Mouse (Mus musculus) erythroblast, embryonic 14.5 days (primary cell): ENCODE data around the gene Ankrd1.

Experiments used
- GATA1 ChIP-seq: IDR thresholded peaks from 2 replicates; pipeline ENCODE4 v1.6.1; 2012; ENCODE audit warnings: low read length, inconsistent platforms, mixed read lengths
- TAL1 ChIP-seq: IDR thresholded peaks from 3 replicates; pipeline ENCODE4 v1.6.1; 2012; ENCODE audit warnings: low read length, inconsistent platforms, mixed read lengths

- TF ChIP-seq GATA1 (no peak), TAL1 (no peak)
These were observed 56.9 kb downstream of the Ankrd1 start for GRCm38 (mm10) chr19:36062801-36063529.
